Mouse (Mus musculus) lung, postnatal 0 days (tissue): ENCODE results near the gene Sh3bp1. TPM values are rescaled to one million over a fixed set of nuclear protein-coding genes. Genes with fewer than 3 reads are reported as not detected.
A peak's percentile ranks its signal among the peaks of the same experiment; 100 is the strongest.

Source experiments
- ATAC-seq: fragments of 200-750 bp; cut with Nextera tagmentation; 2 replicates; pipeline ENCODE4 v1.8.0; 2017; ENCODE audit warnings: moderate library complexity
- DNase-seq: peaks from one replicate; pipeline ENCODE4 v3.0.0-alpha.2; 2016; ENCODE audit warnings: low spot score
- H3K27ac ChIP-seq: fragments of 300-500 bp; sonication (generic); 2 replicates; pipeline ENCODE4 v1.5.1; 2014; ENCODE audit warnings: antibody characterized with exemption, mild to moderate bottlenecking, low read length, mixed read lengths
- H3K27me3 ChIP-seq: fragments of 300-500 bp; sonication (generic); replicated peaks from 2 replicates; pipeline ENCODE4 v1.6.1; 2014; ENCODE audit warnings: low read length, mixed read lengths; ENCODE audit not compliant: insufficient read depth
- H3K36me3 ChIP-seq: fragments of 300-500 bp; sonication (generic); 2 replicates; pipeline ENCODE4 v1.6.1; 2014; ENCODE audit warnings: low read length, mixed read lengths; ENCODE audit not compliant: insufficient read depth
- H3K4me1 ChIP-seq: fragments of 300-500 bp; sonication (generic); 2 replicates; pipeline ENCODE4 v1.6.1; 2014; ENCODE audit warnings: antibody characterized with exemption, low read depth, low read length, mixed read lengths; ENCODE audit not compliant: insufficient read depth
- H3K4me2 ChIP-seq: fragments of 300-500 bp; sonication (generic); replicated peaks from 2 replicates; pipeline ENCODE4 v1.6.1; 2014; ENCODE audit warnings: low read depth, mild to moderate bottlenecking, low read length, moderate library complexity, mixed read lengths
- H3K4me3 ChIP-seq: fragments of 300-500 bp; sonication (generic); 2 replicates; pipeline ENCODE4 v1.5.1; 2014; ENCODE audit warnings: low read depth, low read length
- H3K9ac ChIP-seq: fragments of 300-500 bp; sonication (generic); replicated peaks from 2 replicates; pipeline ENCODE4 v1.6.1; 2014; ENCODE audit warnings: low read depth, mild to moderate bottlenecking
- H3K9me3 ChIP-seq: fragments of 300-500 bp; sonication (generic); 2 replicates; pipeline ENCODE4 v1.6.1; 2016; ENCODE audit warnings: low read length, mixed read lengths
- CTCF ChIP-seq: IDR thresholded peaks from 2 replicates; pipeline ENCODE4 v1.5.1; 2016; ENCODE audit warnings: antibody characterized with exemption, mild to moderate bottlenecking
- EP300 ChIP-seq: IDR thresholded peaks from 2 replicates; pipeline ENCODE4 v1.6.1; 2016; ENCODE audit warnings: antibody characterized with exemption, mild to moderate bottlenecking, control low read depth
- WGBS: fragments of 180-500 bp; shearing (Covaris S2); extraction: QIAGEN DNeasy Blood & Tissue Kit; methylation state at CpG from one replicate; pipeline ENCODE4 v1.1.7; 2014; 5-methylcytosine and 5-hydroxymethylcytosine counted together
- polyA plus RNA-seq: library from polyadenylated mRNA; unstranded; fragments of >200 nt; fragmentation: Nextera tagmentation; extraction: Ambion mirVana; gene quantifications from 2 replicates; pipeline ENCODE4 v1.2.1, GENCODE M21; 2015

Gene Sh3bp1
- polyA plus RNA-seq, 1 experiment from 2014 or later, result 12.7 TPM

DNA sequence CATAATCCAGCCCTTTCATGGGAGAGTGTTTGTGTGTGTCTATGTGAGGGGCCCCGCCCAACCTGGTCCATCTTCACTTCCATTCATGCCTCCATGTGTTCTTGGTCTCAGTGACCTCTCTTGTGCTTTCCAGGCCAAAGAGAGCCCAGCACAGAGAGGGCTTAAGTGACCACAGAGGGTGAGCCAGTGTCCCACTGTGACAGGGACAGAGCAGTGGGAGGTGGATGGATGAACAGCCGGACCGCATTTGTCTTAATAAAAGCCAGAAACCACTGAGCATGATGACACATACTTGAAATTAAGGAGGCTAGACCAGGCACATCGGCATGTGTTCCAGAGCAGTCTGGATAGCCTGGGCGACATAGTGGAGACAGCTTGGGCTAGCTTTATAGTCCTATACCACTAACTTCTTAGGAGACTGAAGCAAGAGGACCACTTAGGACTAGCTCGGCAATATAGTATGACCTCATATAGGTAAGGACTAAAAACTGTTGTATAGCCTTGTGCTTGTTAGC lies 30.7 kb downstream of the Sh3bp1 start:
- Histone ChIP-seq H3K4me3 (no peak overlapping the region), H3K4me1 (peaks cover 16% of the 10 kb centered on the region; the same call in 1 of the 2 replicates), H3K36me3 (no peaks in the 10 kb centered on the region), H3K27me3 (no peaks in the 10 kb centered on the region), H3K27ac (no peak overlapping the region), H3K4me2 (no peak overlapping the region), H3K9ac (no peak overlapping the region), H3K9me3 (no peaks in the 10 kb centered on the region)
- ATAC-seq (no peak), DNase-seq (no peak)
- TF ChIP-seq CTCF (no peak), EP300 (no peak)
- 94% methylated on average over 6 of the region's 6 CpGs for WGBS

- 85% methylated on average over 7 of the region's 7 CpGs for WGBS
- Histone ChIP-seq H3K4me1 (peaks cover 14% of the 10 kb centered on the region; the same call in 1 of the 2 replicates), H3K27me3 (no peaks in the 10 kb centered on the region), H3K9me3 (no peaks in the 10 kb centered on the region), H3K4me2 (no peak overlapping the region), H3K4me3 (no peak overlapping the region), H3K36me3 (no peaks in the 10 kb centered on the region), H3K27ac (no peak overlapping the region), H3K9ac (no peak overlapping the region)
- ATAC-seq (no peak), DNase-seq (no peak)
- TF ChIP-seq EP300 (no peak), CTCF (no peak)
Observed at GRCm38 (mm10) chr15:78930801-78931426, 31.3 kb downstream of the Sh3bp1 start.

DNA sequence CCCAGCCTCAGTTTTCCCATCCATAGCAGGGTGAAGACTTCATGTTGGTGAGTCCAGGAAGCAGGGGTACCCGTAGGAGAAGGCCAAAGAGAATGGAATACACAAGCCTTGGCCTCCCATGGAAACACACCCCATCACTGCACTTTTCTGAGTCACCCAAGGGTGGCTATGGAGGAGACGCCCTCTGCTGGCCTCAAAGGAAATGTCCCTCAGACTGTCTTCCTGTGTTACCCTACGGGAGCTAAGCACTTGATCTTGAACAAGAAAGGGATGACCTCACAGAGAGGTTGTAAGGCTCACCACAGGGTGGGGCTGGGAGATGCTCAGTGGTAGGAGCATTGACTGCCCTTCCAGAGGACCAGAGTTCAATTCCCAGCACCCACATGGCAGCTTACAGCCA lies 32.0 kb downstream of the Sh3bp1 start:
- ATAC-seq (peak; percentile 37), DNase-seq (peak; percentile 90)
- no peak overlapping the region for H3K27ac ChIP-seq

DNA sequence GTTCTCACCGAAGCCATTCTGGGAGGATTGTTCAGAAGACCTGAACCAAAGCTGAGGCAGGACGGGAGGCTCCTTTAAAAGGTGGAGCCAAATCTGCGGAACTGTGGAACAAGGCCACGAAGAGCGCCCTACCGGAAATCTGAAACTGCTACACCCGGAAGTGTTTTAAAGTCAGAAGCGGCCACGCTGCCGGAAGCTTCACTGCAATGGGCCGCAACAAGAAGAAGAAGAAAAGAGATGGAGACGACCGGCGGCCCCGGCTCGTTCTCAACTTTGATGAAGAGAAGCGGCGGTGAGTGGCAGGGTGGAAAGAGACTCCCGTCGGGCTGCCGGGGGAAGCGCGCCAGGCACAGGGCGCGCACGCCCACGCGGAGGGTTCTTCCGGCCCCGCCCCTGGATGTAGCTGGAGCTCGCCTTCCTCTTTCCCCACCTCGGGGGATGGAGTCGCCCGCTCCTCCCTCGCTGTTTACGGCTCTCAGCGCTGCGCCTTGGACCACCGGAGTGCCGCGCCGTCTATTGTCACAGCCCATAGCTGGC lies 35.3 kb downstream of the Sh3bp1 start, which contains the start of gene Nol12:
TSS of gene Nol12 (plus strand) at position 150 of the 537 bp plus-strand sequence.
- peak; percentile 88 for ATAC-seq
- WGBS, result under 1% methylated on average over 40 of the region's 42 CpGs

More for the DNA sequence above, 32.0 kb downstream of the Sh3bp1 start:
- Histone ChIP-seq H3K4me2 (no peak overlapping the region), H3K36me3 (no peaks in the 10 kb centered on the region), H3K9ac (no peak overlapping the region), H3K4me1 (peaks cover 9% of the 10 kb centered on the region; the same call in 1 of the 2 replicates), H3K9me3 (no peaks in the 10 kb centered on the region), H3K4me3 (no peak overlapping the region), H3K27me3 (no peaks in the 10 kb centered on the region)
- WGBS, result 26% methylated on average over 3 of the region's 3 CpGs
- TF ChIP-seq CTCF, result peak; percentile 88
- TF ChIP-seq EP300, result no peak

DNA sequence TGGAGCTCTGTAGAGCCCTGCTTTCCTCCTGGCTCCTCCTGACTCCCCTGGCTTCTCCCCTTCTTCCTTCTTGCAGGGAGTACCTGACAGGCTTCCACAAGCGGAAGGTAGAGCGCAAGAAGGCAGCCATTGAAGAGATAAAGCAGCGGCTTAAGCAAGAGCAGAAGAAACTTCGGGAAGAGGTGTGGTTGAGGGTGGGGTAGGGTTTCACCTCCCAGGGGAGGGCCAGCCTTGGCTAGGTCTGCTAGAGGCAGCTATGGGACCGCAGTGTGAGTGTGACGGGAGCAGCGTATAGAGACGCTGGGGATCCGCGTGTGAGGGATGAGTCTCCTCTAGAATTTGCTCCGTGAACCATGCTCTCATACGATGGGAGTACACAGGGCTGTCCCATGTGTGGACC lies 36.8 kb downstream of the Sh3bp1 start:
- Histone ChIP-seq H3K27ac (no peak overlapping the region), H3K27me3 (no peaks in the 10 kb centered on the region), H3K9ac (no peak overlapping the region), H3K4me3 (no peak overlapping the region), H3K4me2 (no peak overlapping the region), H3K36me3 (0 out of 2 replicates have a peak, but pooled peaks cover 13% of the 10 kb centered on the region), H3K9me3 (no peaks in the 10 kb centered on the region), H3K4me1 (no peaks in the 10 kb centered on the region)
- no peak for TF ChIP-seq CTCF
- no peak for TF ChIP-seq EP300
- ATAC-seq (no peak), DNase-seq (no peak)
- 92% methylated on average over 12 of the region's 12 CpGs for WGBS

More for the DNA sequence above, 35.3 kb downstream of the Sh3bp1 start, which contains the start of gene Nol12:
- Histone ChIP-seq H3K27ac (no peak within 1 kb of the TSS), H3K4me2 (peak within 1 kb of the TSS; percentile 55), H3K4me1 (no peaks in the 10 kb centered on the region), H3K4me3 (peak within 1 kb of the TSS; percentile 71), H3K9me3 (no peaks in the 10 kb centered on the region), H3K27me3 (no peaks in the 10 kb centered on the region), H3K36me3 (0 out of 2 replicates have a peak, but pooled peaks cover 5% of the 10 kb centered on the region), H3K9ac (peak within 1 kb of the TSS; percentile 20; the same call in 1 of the 2 replicates)
- DNase-seq, result peak; percentile 94
- TF ChIP-seq CTCF (peak; percentile 28), EP300 (peak; percentile 64)

DNA sequence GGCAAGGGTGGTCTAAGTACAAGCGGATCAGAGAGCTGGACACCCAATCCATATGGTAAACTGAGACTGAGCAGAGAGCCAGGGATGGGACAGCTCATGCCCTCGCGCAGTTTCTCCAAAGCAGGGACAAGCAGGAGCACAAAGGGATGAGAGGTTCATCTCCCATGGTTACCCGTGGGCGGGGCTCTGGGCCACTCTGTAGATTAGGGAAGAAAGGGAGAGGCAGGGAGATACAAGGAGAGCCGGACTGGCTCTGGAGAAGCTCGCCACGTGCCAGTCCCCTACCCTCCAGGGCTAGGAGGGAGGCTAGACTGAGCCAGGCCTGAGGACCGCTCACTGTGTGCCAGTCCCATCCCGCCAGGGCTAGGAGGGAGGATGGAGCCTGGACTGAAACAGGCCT lies 37.7 kb downstream of the Sh3bp1 start:
- 0 out of 2 replicates have a peak, but pooled peaks cover 15% of the 10 kb centered on the region for H3K36me3 ChIP-seq
- 89% methylated on average over 10 of the region's 10 CpGs for WGBS
- H3K27ac ChIP-seq, result no peak overlapping the region
- no peaks in the 10 kb centered on the region for H3K27me3 ChIP-seq
- H3K9ac ChIP-seq, result no peak overlapping the region
- no peaks in the 10 kb centered on the region for H3K9me3 ChIP-seq
- no peak overlapping the region for H3K4me2 ChIP-seq
- no peak overlapping the region for H3K4me3 ChIP-seq
- TF ChIP-seq CTCF (no peak), EP300 (no peak)
- no peaks in the 10 kb centered on the region for H3K4me1 ChIP-seq
- ATAC-seq (no peak), DNase-seq (no peak)
